Mouse (Mus musculus): ENCODE measurements around the gene Itga5. TPM values are rescaled to one million over a fixed set of nuclear protein-coding genes. Genes with fewer than 3 reads are reported as not detected.
A peak's percentile ranks its signal among the peaks of the same experiment; 100 is the strongest.

Itga5 gene
- total RNA-seq, 2 experiments from 2014 or later: 1.2 to 2.1 TPM

GRCm38 (mm10) chr15:103342415-103342814, 24.1 kb downstream of the Itga5 start:
- H3K27ac ChIP-seq: no peak overlapping the region
- no peak overlapping the region for H3K4me3 ChIP-seq
- peak; percentile 90 for TF ChIP-seq CTCF (conservative IDR thresholded peaks at IDR 0.05)
- DNase-seq (ENCODE audit: low spot score in 2 of 2): peak; percentile 81 to 89

GRCm38 (mm10) chr15:103341547-103341946, 25.0 kb downstream of the Itga5 start:
- no peak for DNase-seq (ENCODE audit: low spot score in 2 of 2)
- H3K27ac ChIP-seq: no peak overlapping the region
- H3K4me3 ChIP-seq: no peak overlapping the region
- TF ChIP-seq CTCF (conservative IDR thresholded peaks at IDR 0.05): no peak

GRCm38 (mm10) chr15:103340786-103341185, 25.8 kb downstream of the Itga5 start:
- DNase-seq (ENCODE audit: low spot score in 2 of 2): no peak
- H3K4me3 ChIP-seq: no peak overlapping the region; the same call in 1 of the 2 replicates
- 0 out of 2 replicates have a peak, but pooled peaks have one; percentile 17 for TF ChIP-seq CTCF (conservative IDR thresholded peaks at IDR 0.05)

GRCm38 (mm10) chr15:103339961-103340337, 26.6 kb downstream of the Itga5 start, which contains the start of gene Zfp385a:
Gene Zfp385a (minus strand): TSS chr15:103340093.
- peak; percentile 68 to 78 for DNase-seq (ENCODE audit: low spot score in 2 of 2)
- peak; percentile 50 for TF ChIP-seq CTCF (conservative IDR thresholded peaks at IDR 0.05)
- peak within 1 kb of the TSS; percentile 67; the same call in 1 of the 2 replicates for H3K27ac ChIP-seq
- peak within 1 kb of the TSS; percentile 69 for H3K4me3 ChIP-seq

More at GRCm38 (mm10) chr15:103340786-103341185, 25.8 kb downstream of the Itga5 start:
- H3K27ac ChIP-seq: no peak overlapping the region

GRCm38 (mm10) chr15:103339166-103339960, 27.2 kb downstream of the Itga5 start:
- peak overlapping the region; percentile 69 for H3K4me3 ChIP-seq
- DNase-seq (ENCODE audit: low spot score in 2 of 2): no peak
- no peak for TF ChIP-seq CTCF (conservative IDR thresholded peaks at IDR 0.05)
- H3K27ac ChIP-seq: peak overlapping the region; percentile 67; the same call in 1 of the 2 replicates

GRCm38 (mm10) chr15:103338829-103339165, 27.8 kb downstream of the Itga5 start:
- no peak for TF ChIP-seq CTCF (conservative IDR thresholded peaks at IDR 0.05)
- peak overlapping the region; percentile 67; the same call in 1 of the 2 replicates for H3K27ac ChIP-seq
- H3K4me3 ChIP-seq: peak overlapping the region; percentile 69
- DNase-seq (ENCODE audit: low spot score in 2 of 2): no peak

GRCm38 (mm10) chr15:103336996-103337667, 29.4 kb downstream of the Itga5 start:
- Histone ChIP-seq H3K27ac (no peak overlapping the region), H3K4me3 (no peak overlapping the region)
- DNase-seq (ENCODE audit: low spot score in 2 of 2): no peak
- TF ChIP-seq CTCF (conservative IDR thresholded peaks at IDR 0.05): no peak

- TF ChIP-seq CTCF (conservative IDR thresholded peaks at IDR 0.05): no peak
- DNase-seq (ENCODE audit: low spot score in 2 of 2): no peak
- no peak overlapping the region for H3K4me3 ChIP-seq
- peak overlapping the region; percentile 51 for H3K27ac ChIP-seq
Measured at GRCm38 (mm10) chr15:103335488-103336235, 30.9 kb downstream of the Itga5 start.

GRCm38 (mm10) chr15:103335040-103335439, 31.5 kb downstream of the Itga5 start:
- peak overlapping the region; percentile 51; the same call in 1 of the 2 replicates for H3K27ac ChIP-seq
- DNase-seq (ENCODE audit: low spot score in 2 of 2): no peak

GRCm38 (mm10) chr15:103334194-103334593, 32.4 kb downstream of the Itga5 start:
- no peak for DNase-seq (ENCODE audit: low spot score in 2 of 2)
- H3K4me3 ChIP-seq: no peak overlapping the region
- no peak; the same call in 1 of the 2 replicates for TF ChIP-seq CTCF (conservative IDR thresholded peaks at IDR 0.05)
- H3K27ac ChIP-seq: peak overlapping the region; percentile 63

More at GRCm38 (mm10) chr15:103335040-103335439, 31.5 kb downstream of the Itga5 start:
- TF ChIP-seq CTCF (conservative IDR thresholded peaks at IDR 0.05): no peak
- H3K4me3 ChIP-seq: no peak overlapping the region

GRCm38 (mm10) chr15:103333738-103334137, 32.8 kb downstream of the Itga5 start:
- H3K27ac ChIP-seq: peak overlapping the region; percentile 63
- no peak for TF ChIP-seq CTCF (conservative IDR thresholded peaks at IDR 0.05)
- no peak for DNase-seq (ENCODE audit: low spot score in 2 of 2)
- no peak overlapping the region for H3K4me3 ChIP-seq

- DNase-seq (ENCODE audit: low spot score in 2 of 2): no peak
- Histone ChIP-seq H3K27ac (peak overlapping the region; percentile 63), H3K4me3 (no peak overlapping the region)
- no peak for TF ChIP-seq CTCF (conservative IDR thresholded peaks at IDR 0.05)
Measured at GRCm38 (mm10) chr15:103333081-103333615, 33.4 kb downstream of the Itga5 start.

Measured in layer of hippocampus, adult 2 months (tissue).